Mouse (Mus musculus): ENCODE results near the gene Fcrl5. TPM values are rescaled to one million over a fixed set of nuclear protein-coding genes. Genes with fewer than 3 reads are reported as not detected.
A peak's percentile ranks its signal among the peaks of the same experiment; 100 is the strongest.

Gene Fcrl5
- total RNA-seq, 2 experiments from 2014 or later: not detected

- no peak for DNase-seq
Observed at GRCm38 (mm10) chr3:87528841-87529240, 93.3 kb downstream of the Fcrl5 start.

GRCm38 (mm10) chr3:87529568-87529967 lies 94.0 kb downstream of the Fcrl5 start:
- DNase-seq: no peak

- DNase-seq: no peak
Observed at GRCm38 (mm10) chr3:87530234-87530633, 94.7 kb downstream of the Fcrl5 start.

GRCm38 (mm10) chr3:87533667-87534378 lies 98.2 kb downstream of the Fcrl5 start:
- no peak for DNase-seq

- no peak for DNase-seq
Observed at GRCm38 (mm10) chr3:87538034-87538433, 102.5 kb downstream of the Fcrl5 start.

GRCm38 (mm10) chr3:87540028-87540675 lies 104.6 kb downstream of the Fcrl5 start:
- DNase-seq: no peak

- peak; percentile 34 for DNase-seq
Observed at GRCm38 (mm10) chr3:87540714-87541113, 105.1 kb downstream of the Fcrl5 start.

- no peak for DNase-seq
Observed at GRCm38 (mm10) chr3:87542481-87543215, 107.1 kb downstream of the Fcrl5 start.

GRCm38 (mm10) chr3:87545554-87545953 lies 110.0 kb downstream of the Fcrl5 start:
- DNase-seq: no peak

- DNase-seq: no peak
Observed at GRCm38 (mm10) chr3:87546291-87546721, 110.7 kb downstream of the Fcrl5 start.

- DNase-seq: no peak
Observed at GRCm38 (mm10) chr3:87549908-87550307, 114.3 kb downstream of the Fcrl5 start.

Other genes starting within 250 kb of the Fcrl5 start
- gene Fcrls, start 172.0 kb upstream of the Fcrl5 start, total RNA-seq (2021): 1 to 10 TPM; 2.2 to 2.5 TPM
- under 1 TPM in 1 of 2 experiments, not detected in 1; 0.13 TPM for gene Cd5l, start 77.9 kb upstream of the Fcrl5 start, total RNA-seq (2021)
- gene Fcrl1, start 59.4 kb upstream of the Fcrl5 start, total RNA-seq (2021): not detected
- 1 to 10 TPM; 8.3 to 8.7 TPM for gene Etv3, start 89.6 kb downstream of the Fcrl5 start, total RNA-seq (2021)
- gene Arhgef11, start 181.8 kb downstream of the Fcrl5 start, total RNA-seq (2021): 10 to 100 TPM; 14.8 to 17.2 TPM